Mouse (Mus musculus) ES-E14 (cell line): ENCODE data around the gene Ndufaf7. TPM values are rescaled to one million over a fixed set of nuclear protein-coding genes. Genes with fewer than 3 reads are reported as not detected.

Experiments used
- DNase-seq: peaks from one replicate; pipeline ENCODE4 v3.0.0-alpha.2; 2013; ENCODE audit warnings: low read depth, low spot score
- H3K27ac ChIP-seq: 2 replicates; pipeline ENCODE4 v1.5.1; 2012; ENCODE audit warnings: low read depth, mild to moderate bottlenecking, low read length, moderate library complexity, mixed read lengths; ENCODE audit not compliant: poor library complexity, insufficient read depth, severe bottlenecking
- H3K36me3 ChIP-seq: 2 replicates; pipeline ENCODE4 v1.6.1; 2012; ENCODE audit warnings: mild to moderate bottlenecking, low read length, moderate library complexity, mixed read lengths; ENCODE audit not compliant: control insufficient read depth, poor library complexity, insufficient read depth, severe bottlenecking
- H3K4me1 ChIP-seq, 2 experiments: fragments of 150-350 bp in 1 of 2; sonication (generic) in 1 of 2; 2 replicates each; pipeline ENCODE4 v1.6.1; 2012; ENCODE audit warnings: low read length in 2 of 2, mild to moderate bottlenecking in 1 of 2, mixed read lengths in 1 of 2; ENCODE audit not compliant: control insufficient read depth in 2 of 2, insufficient read depth in 2 of 2, poor library complexity in 1 of 2
- H3K4me3 ChIP-seq, 2 experiments: fragments of 150-350 bp in 1 of 2; sonication (generic) in 1 of 2; 2 replicates each; pipeline ENCODE4 v1.5.1; 2012; ENCODE audit warnings: low read length in 2 of 2, low read depth in 1 of 2, mild to moderate bottlenecking in 1 of 2, mixed read lengths in 1 of 2; ENCODE audit not compliant: insufficient read depth in 1 of 2, poor library complexity in 1 of 2, severe bottlenecking in 1 of 2
- H3K9ac ChIP-seq: 2 replicates; pipeline ENCODE4 v1.6.1; 2012; ENCODE audit warnings: low read depth, mild to moderate bottlenecking, low read length, mixed read lengths; ENCODE audit not compliant: poor library complexity, insufficient read depth, severe bottlenecking
- H3K9me3 ChIP-seq: fragments of 150-350 bp; sonication (generic); 2 replicates; pipeline ENCODE4 v1.6.1; 2012; ENCODE audit warnings: low read depth, mild to moderate bottlenecking, low read length; ENCODE audit not compliant: control insufficient read depth, insufficient read depth
- CHD2 ChIP-seq: IDR thresholded peaks from 2 replicates; pipeline ENCODE4 v1.6.1; 2014; ENCODE audit warnings: mild to moderate bottlenecking, low read depth, low read length, inconsistent platforms
- HCFC1 ChIP-seq: IDR thresholded peaks from 2 replicates; pipeline ENCODE4 v1.6.1; 2012; ENCODE audit warnings: low read length, inconsistent platforms, borderline replicate concordance; ENCODE audit not compliant: insufficient read depth
- MAFK ChIP-seq: IDR thresholded peaks from 2 replicates; pipeline ENCODE4 v1.6.1; 2014; ENCODE audit warnings: mild to moderate bottlenecking, low read depth, low read length, inconsistent platforms; ENCODE audit not compliant: insufficient read depth
- ZC3H11A ChIP-seq: IDR thresholded peaks from 2 replicates; pipeline ENCODE4 v1.6.1; 2012; ENCODE audit warnings: low read depth, mild to moderate bottlenecking, inconsistent platforms, low read length, borderline replicate concordance
- ZNF384 ChIP-seq: IDR thresholded peaks from 2 replicates; pipeline ENCODE4 v1.6.1; 2012; ENCODE audit warnings: low read depth, low read length, inconsistent platforms
- in situ Hi-C, 2 experiments: fragments of 600-800 bp; cut with MboI; formaldehyde crosslinking; loops; one replicate each; pipeline ENCODE4 v1.15.1; 2025; ENCODE audit warnings: low sequenced_read_pairs in 2 of 2, inconsistent platforms in 1 of 2; ENCODE audit not compliant: unreplicated experiment in 2 of 2
- total RNA-seq: library from RNA; depleted of rRNA; stranded (reverse); fragments of 300-350 nt; gene quantifications from 2 replicates; pipeline ENCODE4 v1.2.3, GENCODE M21; 2012

Gene Ndufaf7
- total RNA-seq, 1 experiment = 20.8 TPM

DNA sequence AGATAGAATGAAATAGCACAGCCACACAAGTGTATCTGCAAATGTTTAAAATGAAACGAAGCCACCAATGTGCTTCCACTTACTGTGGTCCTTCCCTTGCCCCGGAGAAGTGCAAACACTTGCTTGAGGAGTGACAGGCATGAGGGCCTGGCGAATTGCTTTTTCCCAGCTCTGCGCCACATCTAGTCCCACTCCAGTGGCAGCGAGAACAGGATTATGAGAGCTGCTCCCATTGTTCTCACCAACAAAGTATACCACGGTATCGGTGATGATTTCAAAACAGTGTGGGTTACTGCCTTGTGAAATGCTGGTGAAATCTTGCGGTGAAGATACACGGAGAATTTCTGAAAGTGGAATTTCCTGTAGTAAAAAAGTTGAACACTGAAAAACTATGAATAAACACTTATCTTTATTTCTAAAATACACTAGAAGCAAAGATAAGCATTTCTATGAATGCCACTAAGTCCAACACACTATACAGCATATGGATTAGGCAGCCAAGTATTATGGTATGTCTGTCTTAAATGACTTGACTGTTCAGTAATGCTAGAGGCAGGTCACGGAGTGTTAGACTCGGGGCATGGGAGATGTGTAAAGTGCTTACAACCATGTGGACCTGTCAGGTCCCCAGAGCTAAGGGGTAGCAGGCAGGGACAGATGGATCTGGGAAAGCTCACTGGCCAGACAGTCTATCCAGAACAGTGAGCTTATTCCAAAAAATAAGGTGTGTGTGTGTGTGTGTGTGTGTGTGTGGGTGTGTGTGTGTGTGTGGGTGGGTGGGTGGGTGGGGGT, 29.4 kb downstream of the Ndufaf7 start:
- TF ChIP-seq ZNF384 = no peak
- no peak for TF ChIP-seq ZC3H11A
- no peak for TF ChIP-seq MAFK
- no peak for TF ChIP-seq CHD2
- TF ChIP-seq HCFC1 = no peak
- peaks cover 2% of the 10 kb centered on the region; the same call in 1 of the 2 replicates for H3K36me3 ChIP-seq
- no peak overlapping the region for H3K27ac ChIP-seq
- H3K4me1 ChIP-seq = no peaks in the 10 kb centered on the region
- no peak overlapping the region for H3K4me3 ChIP-seq
- H3K9ac ChIP-seq = no peak overlapping the region
- no peaks in the 10 kb centered on the region for H3K9me3 ChIP-seq
- no peak for DNase-seq
- in situ Hi-C loops = no loop called here

DNA sequence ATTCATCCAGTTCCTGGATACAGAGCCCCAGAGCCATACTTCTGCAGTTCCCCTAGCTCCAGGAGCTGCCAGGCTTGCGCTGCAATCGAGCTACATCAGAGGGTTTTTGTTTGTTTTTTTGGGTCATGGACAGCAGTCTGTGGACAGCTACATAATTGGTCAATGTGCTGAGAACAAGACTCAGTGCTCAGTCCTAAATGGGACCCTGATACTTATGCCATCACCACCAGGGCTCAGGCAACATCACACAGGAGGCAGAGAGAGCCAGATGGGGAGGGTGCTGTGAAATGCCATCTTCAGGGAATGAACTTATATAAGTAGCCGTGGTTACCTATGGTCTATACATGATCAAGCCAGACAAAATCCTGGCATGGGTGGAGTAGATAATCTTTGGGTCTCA, 31.6 kb downstream of the Ndufaf7 start:
- Histone ChIP-seq H3K27ac (no peak overlapping the region), H3K9ac (no peak overlapping the region), H3K36me3 (peaks cover 2% of the 10 kb centered on the region; the same call in 1 of the 2 replicates), H3K4me1 (no peaks in the 10 kb centered on the region), H3K9me3 (no peaks in the 10 kb centered on the region), H3K4me3 (no peak overlapping the region)
- in situ Hi-C loops = no loop called here
- TF ChIP-seq ZNF384 (no peak), ZC3H11A (no peak), MAFK (no peak), CHD2 (no peak), HCFC1 (no peak)
- DNase-seq = no peak

DNA sequence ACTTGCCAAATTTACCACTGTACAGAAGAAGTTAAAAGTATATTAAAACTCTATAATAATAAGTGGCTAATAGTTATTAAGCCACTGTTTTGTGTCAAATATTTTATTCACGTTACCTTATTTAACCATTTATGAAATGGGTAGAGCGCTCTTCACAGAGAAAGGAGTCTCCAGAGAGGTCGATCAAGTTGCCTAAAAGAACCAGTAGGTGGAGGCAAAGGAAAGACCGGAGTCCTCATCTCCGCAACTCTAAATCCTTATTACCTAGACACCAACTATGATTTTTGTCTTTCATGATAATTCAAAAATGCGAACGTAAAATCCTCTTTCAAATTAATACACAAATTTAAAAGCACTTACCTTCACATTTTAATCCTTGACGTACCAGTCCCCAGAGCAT, 46.2 kb downstream of the Ndufaf7 start:
- no peaks in the 10 kb centered on the region for H3K9me3 ChIP-seq
- no peaks in the 10 kb centered on the region; the same call in 1 of the 2 replicates for H3K36me3 ChIP-seq
- DNase-seq = no peak
- H3K27ac ChIP-seq = no peak overlapping the region
- no peak for TF ChIP-seq ZNF384
- TF ChIP-seq ZC3H11A = no peak
- TF ChIP-seq MAFK = no peak
- TF ChIP-seq CHD2 = no peak
- TF ChIP-seq HCFC1 = no peak
- no peak overlapping the region for H3K9ac ChIP-seq
- no peaks in the 10 kb centered on the region for H3K4me1 ChIP-seq
- no peak overlapping the region for H3K4me3 ChIP-seq
- in situ Hi-C loops = no loop called here

DNA sequence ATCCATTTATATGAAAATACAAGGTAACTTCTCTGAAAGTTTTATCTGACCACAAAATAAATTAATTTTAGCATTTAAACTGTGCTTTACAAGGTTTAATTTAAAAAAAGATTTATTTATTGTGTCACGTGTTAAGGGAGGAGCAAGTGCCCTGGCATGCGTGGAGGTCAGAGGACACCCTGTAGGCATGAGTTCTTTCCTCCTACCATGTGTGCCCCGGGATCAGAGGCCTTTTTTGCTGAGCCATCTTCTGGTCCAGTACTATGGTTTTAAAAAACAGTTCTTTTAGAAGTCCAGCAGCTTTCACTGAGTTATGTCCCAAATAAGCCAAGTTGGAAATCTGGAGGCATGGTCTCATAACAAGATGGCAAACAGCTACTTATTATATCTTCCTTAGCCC, 46.8 kb downstream of the Ndufaf7 start:
- no peaks in the 10 kb centered on the region; the same call in 1 of the 2 replicates for H3K36me3 ChIP-seq
- no peak overlapping the region for H3K27ac ChIP-seq
- TF ChIP-seq ZNF384 = no peak
- TF ChIP-seq CHD2 = no peak
- no peak for TF ChIP-seq ZC3H11A
- no peak for TF ChIP-seq MAFK
- TF ChIP-seq HCFC1 = no peak
- no peak for DNase-seq
- H3K4me3 ChIP-seq = no peak overlapping the region
- no peak overlapping the region for H3K9ac ChIP-seq
- in situ Hi-C loops = no loop called here
- no peaks in the 10 kb centered on the region for H3K9me3 ChIP-seq
- H3K4me1 ChIP-seq = no peaks in the 10 kb centered on the region

DNA sequence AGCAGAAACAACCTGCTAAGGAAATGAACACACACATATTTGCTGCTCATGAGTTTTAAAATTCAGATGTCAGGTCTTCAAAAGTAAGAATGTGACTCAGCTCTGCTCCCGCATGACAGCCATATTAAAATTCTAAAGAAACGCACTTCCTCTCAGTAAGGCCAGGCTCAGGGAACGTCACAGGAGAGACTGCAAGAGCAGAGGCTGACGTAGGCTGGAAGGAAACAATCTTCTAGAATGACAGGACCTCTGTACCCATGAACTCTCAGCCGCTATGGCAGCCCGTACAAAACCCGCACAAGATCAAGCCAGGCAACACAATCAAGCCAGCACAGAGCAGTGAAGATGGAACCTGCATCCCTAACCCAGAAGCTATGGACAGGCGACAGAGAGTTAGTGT, 52.1 kb downstream of the Ndufaf7 start:
- no peak overlapping the region for H3K27ac ChIP-seq
- in situ Hi-C loops = no loop called here
- H3K4me1 ChIP-seq = no peaks in the 10 kb centered on the region
- H3K36me3 ChIP-seq = no peaks in the 10 kb centered on the region
- DNase-seq = no peak
- no peak overlapping the region for H3K4me3 ChIP-seq
- H3K9me3 ChIP-seq = no peaks in the 10 kb centered on the region
- TF ChIP-seq MAFK (no peak), HCFC1 (no peak), ZC3H11A (no peak), ZNF384 (no peak), CHD2 (no peak)
- no peak overlapping the region for H3K9ac ChIP-seq
